Mouse (Mus musculus): ENCODE measurements around the gene Shank1. TPM values are rescaled to one million over a fixed set of nuclear protein-coding genes. Genes with fewer than 3 reads are reported as not detected.
"Not testable (repeated sequence)": the region's sequence is repeated elsewhere in the genome, so short reads cannot be mapped to it uniquely, and the experiment has no call there.

Gene Shank1
- polyA plus RNA-seq, 1 experiment from 2014 or later = 1.5 TPM

GRCm38 (mm10) chr7:44274096-44274495 is 36.0 kb upstream of the Shank1 start:
- 0 out of 2 replicates have a peak, but pooled peaks cover 4% of the 10 kb centered on the region for H3K9me3 ChIP-seq (ENCODE audit: low read length)
- no peak overlapping the region for H3K4me2 ChIP-seq (replicated peaks; ENCODE audit: low read depth, low read length)
- ATAC-seq (ENCODE audit: low FRiP score, low TSS enrichment) = no peak
- no peak overlapping the region for H3K27ac ChIP-seq (ENCODE audit: low read length)
- H3K27me3 ChIP-seq (ENCODE audit: insufficient read depth, low read length) = peaks cover 3% of the 10 kb centered on the region; the same call in 1 of the 2 replicates
- 36% methylated on average over 11 of the region's 11 CpGs for WGBS
- no peak overlapping the region for H3K9ac ChIP-seq (replicated peaks; ENCODE audit: low read length)
- no peaks in the 10 kb centered on the region for H3K36me3 ChIP-seq (ENCODE audit: insufficient read depth, low read length)
- H3K4me1 ChIP-seq (ENCODE audit: insufficient read depth, low read length) = no peaks in the 10 kb centered on the region
- H3K4me3 ChIP-seq (ENCODE audit: low read length) = no peak overlapping the region

- H3K27ac ChIP-seq (ENCODE audit: low read length) = no peak overlapping the region
- no peaks in the 10 kb centered on the region for H3K4me1 ChIP-seq (ENCODE audit: insufficient read depth, low read length)
- no peak overlapping the region for H3K4me2 ChIP-seq (replicated peaks; ENCODE audit: low read depth, low read length)
- H3K27me3 ChIP-seq (ENCODE audit: insufficient read depth, low read length) = peaks cover 3% of the 10 kb centered on the region; the same call in 1 of the 2 replicates
- 70% methylated on average over 3 of the region's 3 CpGs for WGBS
- no peaks in the 10 kb centered on the region for H3K36me3 ChIP-seq (ENCODE audit: insufficient read depth, low read length)
- no peak for ATAC-seq (ENCODE audit: low FRiP score, low TSS enrichment)
- 0 out of 2 replicates have a peak, but pooled peaks cover 4% of the 10 kb centered on the region for H3K9me3 ChIP-seq (ENCODE audit: low read length)
- H3K4me3 ChIP-seq (ENCODE audit: low read length) = no peak overlapping the region
- H3K9ac ChIP-seq (replicated peaks; ENCODE audit: low read length) = no peak overlapping the region
Measured at GRCm38 (mm10) chr7:44275546-44275945, 34.5 kb upstream of the Shank1 start.

GRCm38 (mm10) chr7:44276461-44277249 is 33.4 kb upstream of the Shank1 start:
- no peak overlapping the region for H3K9ac ChIP-seq (replicated peaks; ENCODE audit: low read length)
- no peaks in the 10 kb centered on the region for H3K4me1 ChIP-seq (ENCODE audit: insufficient read depth, low read length)
- no peak overlapping the region for H3K4me3 ChIP-seq (ENCODE audit: low read length)
- ATAC-seq (ENCODE audit: low FRiP score, low TSS enrichment) = no peak
- peaks cover 3% of the 10 kb centered on the region; the same call in 1 of the 2 replicates for H3K27me3 ChIP-seq (ENCODE audit: insufficient read depth, low read length)
- no peak overlapping the region for H3K4me2 ChIP-seq (replicated peaks; ENCODE audit: low read depth, low read length)
- H3K9me3 ChIP-seq (ENCODE audit: low read length) = 0 out of 2 replicates have a peak, but pooled peaks cover 4% of the 10 kb centered on the region
- 77% methylated on average over 7 of the region's 10 CpGs for whole genome bisulfite sequencing
- H3K27ac ChIP-seq (ENCODE audit: low read length) = no peak overlapping the region
- H3K36me3 ChIP-seq (ENCODE audit: insufficient read depth, low read length) = no peaks in the 10 kb centered on the region

GRCm38 (mm10) chr7:44277250-44277622 is 32.8 kb upstream of the Shank1 start:
- 0 out of 2 replicates have a peak, but pooled peaks cover 4% of the 10 kb centered on the region for H3K9me3 ChIP-seq (ENCODE audit: low read length)
- no peaks in the 10 kb centered on the region for H3K4me1 ChIP-seq (ENCODE audit: insufficient read depth, low read length)
- no peak overlapping the region for H3K9ac ChIP-seq (replicated peaks; ENCODE audit: low read length)
- peaks cover 3% of the 10 kb centered on the region; the same call in 1 of the 2 replicates for H3K27me3 ChIP-seq (ENCODE audit: insufficient read depth, low read length)
- no peak overlapping the region for H3K4me3 ChIP-seq (ENCODE audit: low read length)
- WGBS = 42% methylated on average over 2 of the region's 2 CpGs
- ATAC-seq (ENCODE audit: low FRiP score, low TSS enrichment) = no peak
- H3K36me3 ChIP-seq (ENCODE audit: insufficient read depth, low read length) = no peaks in the 10 kb centered on the region
- H3K4me2 ChIP-seq (replicated peaks; ENCODE audit: low read depth, low read length) = no peak overlapping the region
- no peak overlapping the region for H3K27ac ChIP-seq (ENCODE audit: low read length)

- no peak overlapping the region for H3K9ac ChIP-seq (replicated peaks; ENCODE audit: low read length)
- ATAC-seq (ENCODE audit: low FRiP score, low TSS enrichment) = no peak
- no peaks in the 10 kb centered on the region for H3K27me3 ChIP-seq (ENCODE audit: insufficient read depth, low read length)
- no peak overlapping the region for H3K4me2 ChIP-seq (replicated peaks; ENCODE audit: low read depth, low read length)
- 70% methylated on average over 1 of the region's 1 CpGs for WGBS
- no peaks in the 10 kb centered on the region for H3K4me1 ChIP-seq (ENCODE audit: insufficient read depth, low read length)
- no peak overlapping the region for H3K27ac ChIP-seq (ENCODE audit: low read length)
- H3K4me3 ChIP-seq (ENCODE audit: low read length) = no peak overlapping the region
- H3K9me3 ChIP-seq (ENCODE audit: low read length) = 0 out of 2 replicates have a peak, but pooled peaks cover 4% of the 10 kb centered on the region
- H3K36me3 ChIP-seq (ENCODE audit: insufficient read depth, low read length) = no peaks in the 10 kb centered on the region
Measured at GRCm38 (mm10) chr7:44280959-44281358, 29.1 kb upstream of the Shank1 start.

- Histone ChIP-seq H3K27ac (ENCODE audit: low read length) (no peak overlapping the region), H3K36me3 (ENCODE audit: insufficient read depth, low read length) (no peaks in the 10 kb centered on the region), H3K27me3 (ENCODE audit: insufficient read depth, low read length) (no peaks in the 10 kb centered on the region), H3K9ac (replicated peaks; ENCODE audit: low read length) (no peak overlapping the region), H3K4me2 (replicated peaks; ENCODE audit: low read depth, low read length) (no peak overlapping the region), H3K4me3 (ENCODE audit: low read length) (no peak overlapping the region), H3K4me1 (ENCODE audit: insufficient read depth, low read length) (no peaks in the 10 kb centered on the region), H3K9me3 (ENCODE audit: low read length) (0 out of 2 replicates have a peak, but pooled peaks cover 4% of the 10 kb centered on the region)
- ATAC-seq (ENCODE audit: low FRiP score, low TSS enrichment) = no peak
- 73% methylated on average over 7 of the region's 7 CpGs for WGBS
Measured at GRCm38 (mm10) chr7:44281586-44281985, 28.5 kb upstream of the Shank1 start.

GRCm38 (mm10) chr7:44287760-44288159 is 22.3 kb upstream of the Shank1 start:
- Histone ChIP-seq H3K36me3 (ENCODE audit: insufficient read depth, low read length) (no peaks in the 10 kb centered on the region), H3K9me3 (ENCODE audit: low read length) (peaks cover 7% of the 10 kb centered on the region), H3K27ac (ENCODE audit: low read length) (no peak overlapping the region), H3K27me3 (ENCODE audit: insufficient read depth, low read length) (no peaks in the 10 kb centered on the region), H3K4me3 (ENCODE audit: low read length) (no peak overlapping the region), H3K4me1 (ENCODE audit: insufficient read depth, low read length) (no peaks in the 10 kb centered on the region), H3K4me2 (replicated peaks; ENCODE audit: low read depth, low read length) (no peak overlapping the region), H3K9ac (replicated peaks; ENCODE audit: low read length) (no peak overlapping the region)
- 71% methylated on average over 7 of the region's 7 CpGs for WGBS
- no peak for ATAC-seq (ENCODE audit: low FRiP score, low TSS enrichment)

GRCm38 (mm10) chr7:44290986-44291385 is 19.1 kb upstream of the Shank1 start:
- peaks cover 7% of the 10 kb centered on the region for H3K9me3 ChIP-seq (ENCODE audit: low read length)
- 77% methylated on average over 4 of the region's 4 CpGs for WGBS
- no peaks in the 10 kb centered on the region for H3K27me3 ChIP-seq (ENCODE audit: insufficient read depth, low read length)
- no peaks in the 10 kb centered on the region for H3K4me1 ChIP-seq (ENCODE audit: insufficient read depth, low read length)
- no peaks in the 10 kb centered on the region for H3K36me3 ChIP-seq (ENCODE audit: insufficient read depth, low read length)
- no peak overlapping the region for H3K27ac ChIP-seq (ENCODE audit: low read length)
- H3K4me3 ChIP-seq (ENCODE audit: low read length) = no peak overlapping the region
- no peak for ATAC-seq (ENCODE audit: low FRiP score, low TSS enrichment)
- H3K9ac ChIP-seq (replicated peaks; ENCODE audit: low read length) = no peak overlapping the region
- no peak overlapping the region for H3K4me2 ChIP-seq (replicated peaks; ENCODE audit: low read depth, low read length)

- Histone ChIP-seq H3K4me2 (replicated peaks; ENCODE audit: low read depth, low read length) (no peak overlapping the region), H3K36me3 (ENCODE audit: insufficient read depth, low read length) (no peaks in the 10 kb centered on the region), H3K27ac (ENCODE audit: low read length) (no peak overlapping the region), H3K4me3 (ENCODE audit: low read length) (no peak overlapping the region), H3K9ac (replicated peaks; ENCODE audit: low read length) (no peak overlapping the region), H3K9me3 (ENCODE audit: low read length) (peaks cover 7% of the 10 kb centered on the region), H3K4me1 (ENCODE audit: insufficient read depth, low read length) (no peaks in the 10 kb centered on the region), H3K27me3 (ENCODE audit: insufficient read depth, low read length) (no peaks in the 10 kb centered on the region)
- ATAC-seq (ENCODE audit: low FRiP score, low TSS enrichment) = no peak
- 52% methylated on average over 4 of the region's 4 CpGs for WGBS
Measured at GRCm38 (mm10) chr7:44291418-44291817, 18.6 kb upstream of the Shank1 start.

- H3K36me3 ChIP-seq (ENCODE audit: insufficient read depth, low read length); H3K4me2 ChIP-seq (replicated peaks; ENCODE audit: low read depth, low read length); H3K9ac ChIP-seq (replicated peaks; ENCODE audit: low read length); H3K27ac ChIP-seq (ENCODE audit: low read length); H3K9me3 ChIP-seq (ENCODE audit: low read length); H3K27me3 ChIP-seq (ENCODE audit: insufficient read depth, low read length); ATAC-seq (ENCODE audit: low FRiP score, low TSS enrichment); H3K4me1 ChIP-seq (ENCODE audit: insufficient read depth, low read length); H3K4me3 ChIP-seq (ENCODE audit: low read length): not testable (repeated sequence)
- WGBS = 82% methylated on average over 2 of the region's 2 CpGs
Measured at GRCm38 (mm10) chr7:44297501-44297900, 12.6 kb upstream of the Shank1 start.
